Mouse (Mus musculus): ENCODE results near the gene Smurf1. TPM values are rescaled to one million over a fixed set of nuclear protein-coding genes. Genes with fewer than 3 reads are reported as not detected.

The Smurf1 gene
- polyA plus RNA-seq, 1 experiment, result 16.4 TPM

DNA sequence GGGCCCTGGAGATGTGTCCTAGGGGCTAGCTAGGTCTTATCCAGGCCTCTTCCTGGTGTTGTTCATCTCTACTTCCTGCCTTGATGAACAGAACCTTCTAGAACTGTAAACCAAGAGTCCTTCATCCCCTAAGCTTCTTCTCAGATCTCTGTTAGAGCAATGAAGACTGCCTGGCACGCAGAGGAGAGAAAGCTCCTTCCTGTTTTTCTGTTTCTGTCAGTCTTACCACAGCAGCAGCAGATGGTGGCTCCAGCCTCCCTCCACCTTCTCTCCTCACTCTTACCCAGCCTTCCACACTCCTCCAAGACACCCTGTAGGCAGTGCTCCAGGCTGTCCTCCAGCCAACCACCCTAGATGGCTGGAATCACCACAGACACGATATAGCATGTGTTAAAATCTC is 28.3 kb downstream of the Smurf1 start:
- no peaks in the 10 kb centered on the region for H3K36me3 ChIP-seq (ENCODE audit: control insufficient read depth, insufficient read depth, low read length)
- no peaks in the 10 kb centered on the region for H3K27me3 ChIP-seq (ENCODE audit: control insufficient read depth, insufficient read depth, low read length)
- TF ChIP-seq POLR2A (IDR thresholded peaks at IDR 0.05; ENCODE audit: low read depth, low read length), result no peak
- no peak for TF ChIP-seq CTCF (IDR thresholded peaks at IDR 0.05; ENCODE audit: extremely low read depth, insufficient read depth, insufficient read length, insufficient replicate concordance)

GRCm38 (mm10) chr5:144933486-144933885 is 32.2 kb downstream of the Smurf1 start:
- no peaks in the 10 kb centered on the region for H3K27me3 ChIP-seq (ENCODE audit: control insufficient read depth, insufficient read depth, low read length)
- H3K4me1 ChIP-seq (ENCODE audit: control insufficient read depth, insufficient read depth, insufficient read length), result peaks cover 21% of the 10 kb centered on the region; the same call in 1 of the 2 replicates
- no peak overlapping the region for H3K27ac ChIP-seq (ENCODE audit: insufficient read depth, low read length)
- no peak for DNase-seq (ENCODE audit: low read depth in 1 of 2, low spot score in 2 of 2)
- 85% methylated on average over 4 of the region's 4 CpGs for WGBS
- no peaks in the 10 kb centered on the region for H3K36me3 ChIP-seq (ENCODE audit: control insufficient read depth, insufficient read depth, low read length)
- H3K4me3 ChIP-seq (ENCODE audit: extremely low read depth, insufficient read depth, insufficient read length), result no peak overlapping the region
- TF ChIP-seq POLR2A (IDR thresholded peaks at IDR 0.05; ENCODE audit: low read depth, low read length), result no peak
- no peak for TF ChIP-seq CTCF (IDR thresholded peaks at IDR 0.05; ENCODE audit: extremely low read depth, insufficient read depth, insufficient read length, insufficient replicate concordance)

More for the DNA sequence above, 28.3 kb downstream of the Smurf1 start:
- Histone ChIP-seq H3K27ac (ENCODE audit: insufficient read depth, low read length) (peak overlapping the region; percentile 80), H3K4me1 (ENCODE audit: control insufficient read depth, insufficient read depth, insufficient read length) (peaks cover 21% of the 10 kb centered on the region; the same call in 1 of the 2 replicates), H3K4me3 (ENCODE audit: extremely low read depth, insufficient read depth, insufficient read length) (no peak overlapping the region)
- 30% methylated on average over 2 of the region's 2 CpGs for WGBS
- peak in 1 of 2 experiments; percentile 17 for DNase-seq (ENCODE audit: low read depth in 1 of 2, low spot score in 2 of 2)

- Histone ChIP-seq H3K36me3 (ENCODE audit: control insufficient read depth, insufficient read depth, low read length) (no peaks in the 10 kb centered on the region), H3K4me1 (ENCODE audit: control insufficient read depth, insufficient read depth, insufficient read length) (peaks cover 11% of the 10 kb centered on the region; the same call in 1 of the 2 replicates), H3K27me3 (ENCODE audit: control insufficient read depth, insufficient read depth, low read length) (no peaks in the 10 kb centered on the region), H3K4me3 (ENCODE audit: extremely low read depth, insufficient read depth, insufficient read length) (no peak overlapping the region), H3K27ac (ENCODE audit: insufficient read depth, low read length) (no peak overlapping the region)
- no peak for DNase-seq (ENCODE audit: low read depth in 1 of 2, low spot score in 2 of 2)
- WGBS, result 74% methylated on average over 5 of the region's 5 CpGs
- TF ChIP-seq POLR2A (IDR thresholded peaks at IDR 0.05; ENCODE audit: low read depth, low read length), result no peak
- no peak for TF ChIP-seq CTCF (IDR thresholded peaks at IDR 0.05; ENCODE audit: extremely low read depth, insufficient read depth, insufficient read length, insufficient replicate concordance)
Measured at GRCm38 (mm10) chr5:144931841-144932240, 33.8 kb downstream of the Smurf1 start.

DNA sequence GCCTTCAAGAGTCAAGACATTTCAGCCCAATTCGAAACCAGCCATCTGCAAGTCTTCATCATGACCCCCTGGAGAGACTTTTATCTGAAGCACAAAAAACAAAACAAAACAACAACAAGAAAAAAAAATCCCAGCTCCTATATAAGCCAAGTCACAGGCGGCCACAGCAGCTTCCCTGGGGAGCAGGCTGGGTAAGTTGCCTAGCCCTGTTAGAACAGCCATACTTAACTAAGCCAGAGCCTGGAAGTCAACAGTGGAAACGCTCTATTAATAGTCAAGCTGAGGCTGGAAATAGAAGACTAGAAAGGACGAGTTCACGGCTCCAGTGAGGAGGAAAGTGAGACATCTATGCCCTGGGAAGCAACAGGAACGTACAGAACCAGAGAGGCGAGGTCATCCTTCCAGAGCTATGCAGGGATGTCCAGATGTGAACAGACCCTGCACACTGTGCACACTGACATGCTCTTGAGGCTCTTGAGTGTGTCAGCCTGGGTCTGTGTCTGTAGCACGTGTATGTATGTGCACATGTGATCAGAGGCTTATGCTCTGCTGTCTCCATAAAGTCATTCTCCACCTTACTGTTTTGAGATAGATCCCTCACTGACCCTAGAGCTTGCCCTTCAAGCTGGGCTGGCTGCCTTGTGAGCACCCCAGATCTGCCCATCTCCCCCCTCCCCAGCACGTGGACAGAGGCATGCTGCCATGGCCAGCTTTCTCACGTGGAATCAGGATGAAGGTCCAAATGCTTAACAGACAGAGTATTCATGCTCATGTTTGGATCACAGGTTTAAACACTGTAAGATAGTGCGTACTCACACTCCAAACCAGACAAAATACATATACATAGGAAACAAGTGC is 36.6 kb downstream of the Smurf1 start:
- H3K36me3 ChIP-seq (ENCODE audit: control insufficient read depth, insufficient read depth, low read length), result no peaks in the 10 kb centered on the region
- H3K27ac ChIP-seq (ENCODE audit: insufficient read depth, low read length), result no peak overlapping the region
- 87% methylated on average over 11 of the region's 11 CpGs for WGBS
- peaks cover 2% of the 10 kb centered on the region; the same call in 1 of the 2 replicates for H3K4me1 ChIP-seq (ENCODE audit: control insufficient read depth, insufficient read depth, insufficient read length)
- H3K27me3 ChIP-seq (ENCODE audit: control insufficient read depth, insufficient read depth, low read length), result no peaks in the 10 kb centered on the region
- no peak for TF ChIP-seq CTCF (IDR thresholded peaks at IDR 0.05; ENCODE audit: extremely low read depth, insufficient read depth, insufficient read length, insufficient replicate concordance)
- no peak for TF ChIP-seq POLR2A (IDR thresholded peaks at IDR 0.05; ENCODE audit: low read depth, low read length)
- H3K4me3 ChIP-seq (ENCODE audit: extremely low read depth, insufficient read depth, insufficient read length), result no peak overlapping the region
- DNase-seq (ENCODE audit: low read depth in 1 of 2, low spot score in 2 of 2), result no peak

DNA sequence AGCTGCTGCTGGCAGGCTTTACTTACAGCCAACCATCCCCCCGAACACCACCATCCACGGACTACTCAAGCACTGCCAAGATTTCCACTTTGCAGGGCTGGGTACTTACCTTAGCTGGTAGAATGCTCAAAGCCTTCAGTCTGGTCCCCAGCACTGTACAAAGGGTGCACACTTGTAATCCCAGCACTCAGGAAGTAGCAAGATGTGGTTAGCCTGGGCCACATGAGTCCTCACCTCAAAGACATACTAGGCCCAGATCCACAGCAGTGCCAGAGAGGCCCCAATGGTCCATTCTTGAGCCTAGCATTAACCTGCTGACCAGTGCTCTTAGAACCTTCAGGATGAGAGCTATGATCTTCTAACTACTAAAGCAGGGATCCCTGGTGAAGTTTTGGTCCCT is 39.4 kb downstream of the Smurf1 start:
- Histone ChIP-seq H3K27ac (ENCODE audit: insufficient read depth, low read length) (no peak overlapping the region), H3K27me3 (ENCODE audit: control insufficient read depth, insufficient read depth, low read length) (no peaks in the 10 kb centered on the region), H3K36me3 (ENCODE audit: control insufficient read depth, insufficient read depth, low read length) (no peaks in the 10 kb centered on the region), H3K4me3 (ENCODE audit: extremely low read depth, insufficient read depth, insufficient read length) (no peak overlapping the region), H3K4me1 (ENCODE audit: control insufficient read depth, insufficient read depth, insufficient read length) (no peaks in the 10 kb centered on the region)
- 78% methylated on average over 2 of the region's 2 CpGs for WGBS
- DNase-seq (ENCODE audit: low read depth in 1 of 2, low spot score in 2 of 2), result no peak
- TF ChIP-seq CTCF (IDR thresholded peaks at IDR 0.05; ENCODE audit: extremely low read depth, insufficient read depth, insufficient read length, insufficient replicate concordance) (no peak), POLR2A (IDR thresholded peaks at IDR 0.05; ENCODE audit: low read depth, low read length) (no peak)

GRCm38 (mm10) chr5:144923351-144923750 is 42.3 kb downstream of the Smurf1 start:
- TF ChIP-seq POLR2A (IDR thresholded peaks at IDR 0.05; ENCODE audit: low read depth, low read length) (no peak), CTCF (IDR thresholded peaks at IDR 0.05; ENCODE audit: extremely low read depth, insufficient read depth, insufficient read length, insufficient replicate concordance) (no peak)
- no peak overlapping the region for H3K27ac ChIP-seq (ENCODE audit: insufficient read depth, low read length)
- H3K4me1 ChIP-seq (ENCODE audit: control insufficient read depth, insufficient read depth, insufficient read length), result peaks cover 2% of the 10 kb centered on the region; the same call in 1 of the 2 replicates
- no peak overlapping the region for H3K4me3 ChIP-seq (ENCODE audit: extremely low read depth, insufficient read depth, insufficient read length)
- no peaks in the 10 kb centered on the region for H3K36me3 ChIP-seq (ENCODE audit: control insufficient read depth, insufficient read depth, low read length)
- DNase-seq (ENCODE audit: low read depth in 1 of 2, low spot score in 2 of 2), result no peak
- WGBS, result 82% methylated on average over 6 of the region's 6 CpGs
- H3K27me3 ChIP-seq (ENCODE audit: control insufficient read depth, insufficient read depth, low read length), result no peaks in the 10 kb centered on the region

GRCm38 (mm10) chr5:144919790-144920189 is 45.9 kb downstream of the Smurf1 start:
- Histone ChIP-seq H3K4me1 (ENCODE audit: control insufficient read depth, insufficient read depth, insufficient read length) (peaks cover 2% of the 10 kb centered on the region; the same call in 1 of the 2 replicates), H3K27ac (ENCODE audit: insufficient read depth, low read length) (peak overlapping the region; percentile 40; the same call in 1 of the 2 replicates), H3K36me3 (ENCODE audit: control insufficient read depth, insufficient read depth, low read length) (no peaks in the 10 kb centered on the region), H3K4me3 (ENCODE audit: extremely low read depth, insufficient read depth, insufficient read length) (no peak overlapping the region), H3K27me3 (ENCODE audit: control insufficient read depth, insufficient read depth, low read length) (no peaks in the 10 kb centered on the region)
- TF ChIP-seq POLR2A (IDR thresholded peaks at IDR 0.05; ENCODE audit: low read depth, low read length) (no peak), CTCF (IDR thresholded peaks at IDR 0.05; ENCODE audit: extremely low read depth, insufficient read depth, insufficient read length, insufficient replicate concordance) (no peak)
- peak in 1 of 2 experiments; percentile 15 for DNase-seq (ENCODE audit: low read depth in 1 of 2, low spot score in 2 of 2)
- 74% methylated on average over 8 of the region's 8 CpGs for WGBS

Measured in spleen, adult 2 months (tissue).